Mouse (Mus musculus): ENCODE data around the gene Adrb1.
"Not testable (repeated sequence)": the region's sequence is repeated elsewhere in the genome, so short reads cannot be mapped to it uniquely, and the experiment has no call there.

The Adrb1 gene

GRCm38 (mm10) chr19:56776719-56777382 is 54.9 kb downstream of the Adrb1 start:
- ATAC-seq (ENCODE audit: insufficient number of reproducible peaks, low FRiP score, low TSS enrichment), result no peak

- not testable (repeated sequence) for ATAC-seq (ENCODE audit: insufficient number of reproducible peaks, low FRiP score, low TSS enrichment)
Measured at GRCm38 (mm10) chr19:56778532-56778931, 56.5 kb downstream of the Adrb1 start.

Measured in cerebellum, adult (tissue).